Mouse (Mus musculus) thymus, postnatal 25 days (tissue): ENCODE data around the gene Psmb3.
"Not testable (repeated sequence)": the region's sequence is repeated elsewhere in the genome, so short reads cannot be mapped to it uniquely, and the experiment has no call there.

Source experiments
- DNase-seq: peaks from one replicate; pipeline ENCODE4 v3.0.0; 2022

Psmb3 gene

GRCm38 (mm10) chr11:97721338-97721737, 18.1 kb downstream of the Psmb3 start:
- no peak for DNase-seq

GRCm38 (mm10) chr11:97723709-97724108, 20.5 kb downstream of the Psmb3 start:
- DNase-seq: no peak

- DNase-seq: peak; percentile 52
Measured at GRCm38 (mm10) chr11:97728311-97728710, 25.1 kb downstream of the Psmb3 start.

- no peak for DNase-seq
Measured at GRCm38 (mm10) chr11:97728730-97729129, 25.5 kb downstream of the Psmb3 start.

GRCm38 (mm10) chr11:97733689-97734088, 30.5 kb downstream of the Psmb3 start:
- DNase-seq: no peak

- DNase-seq: not testable (repeated sequence)
Measured at GRCm38 (mm10) chr11:97734810-97735209, 31.6 kb downstream of the Psmb3 start.

- DNase-seq: no peak
Measured at GRCm38 (mm10) chr11:97736645-97737044, 33.4 kb downstream of the Psmb3 start.

- no peak for DNase-seq
Measured at GRCm38 (mm10) chr11:97737600-97737999, 34.4 kb downstream of the Psmb3 start.

GRCm38 (mm10) chr11:97738703-97739102, 35.5 kb downstream of the Psmb3 start:
- no peak for DNase-seq

GRCm38 (mm10) chr11:97739155-97739554, 36.0 kb downstream of the Psmb3 start:
- no peak for DNase-seq

- peak; percentile 46 for DNase-seq
Measured at GRCm38 (mm10) chr11:97740190-97740589, 37.0 kb downstream of the Psmb3 start.

- no peak for DNase-seq
Measured at GRCm38 (mm10) chr11:97742157-97742556, 39.0 kb downstream of the Psmb3 start.

GRCm38 (mm10) chr11:97742591-97742990, 39.4 kb downstream of the Psmb3 start:
- no peak for DNase-seq

GRCm38 (mm10) chr11:97743423-97743822, 40.2 kb downstream of the Psmb3 start:
- peak; percentile 43 for DNase-seq

- no peak for DNase-seq
Measured at GRCm38 (mm10) chr11:97744063-97744717, 41.0 kb downstream of the Psmb3 start, which contains the start of gene Pip4k2b. Gene Pip4k2b, minus strand, starts transcription at chr11:97744704.

- DNase-seq: peak; percentile 99
Measured at GRCm38 (mm10) chr11:97744718-97745330, 41.6 kb downstream of the Psmb3 start.

- DNase-seq: no peak
Measured at GRCm38 (mm10) chr11:97745331-97745721, 42.1 kb downstream of the Psmb3 start.

- DNase-seq: no peak
Measured at GRCm38 (mm10) chr11:97747773-97748172, 44.6 kb downstream of the Psmb3 start.

GRCm38 (mm10) chr11:97748496-97748895, 45.3 kb downstream of the Psmb3 start:
- no peak for DNase-seq

GRCm38 (mm10) chr11:97753277-97753676, 50.1 kb downstream of the Psmb3 start:
- no peak for DNase-seq

GRCm38 (mm10) chr11:97758125-97758524, 54.9 kb downstream of the Psmb3 start:
- no peak for DNase-seq

GRCm38 (mm10) chr11:97758942-97759341, 55.7 kb downstream of the Psmb3 start:
- no peak for DNase-seq

- DNase-seq: no peak
Measured at GRCm38 (mm10) chr11:97761638-97762037, 58.4 kb downstream of the Psmb3 start.
